Mouse (Mus musculus) neural tube, embryonic 15.5 days (tissue): Measurements from ENCODE around the gene Rhox10. TPM values are rescaled to one million over a fixed set of nuclear protein-coding genes. Genes with fewer than 3 reads are reported as not detected.
"Not testable (repeated sequence)": the region's sequence is repeated elsewhere in the genome, so short reads cannot be mapped to it uniquely, and the experiment has no call there.

ENCODE experiments used
- ATAC-seq: fragments of 200-750 bp; cut with Nextera tagmentation; 2 replicates; pipeline ENCODE4 v1.8.0; 2017; ENCODE audit warnings: mild to moderate bottlenecking, moderate TSS enrichment, moderate library complexity; ENCODE audit not compliant: low FRiP score
- H3K27ac ChIP-seq: fragments of 300-500 bp; sonication (generic); replicated peaks from 2 replicates; pipeline ENCODE4 v1.5.1; 2015; ENCODE audit warnings: mild to moderate bottlenecking, inconsistent platforms
- H3K27me3 ChIP-seq: fragments of 300-500 bp; sonication (generic); replicated peaks from 2 replicates; pipeline ENCODE4 v1.6.1; 2015; ENCODE audit warnings: inconsistent platforms
- H3K36me3 ChIP-seq: fragments of 300-500 bp; sonication (generic); 2 replicates; pipeline ENCODE4 v1.6.1; 2015; ENCODE audit warnings: inconsistent platforms
- H3K4me1 ChIP-seq: fragments of 300-500 bp; sonication (generic); 2 replicates; pipeline ENCODE4 v1.6.1; 2015; ENCODE audit warnings: inconsistent platforms
- H3K4me2 ChIP-seq: fragments of 300-500 bp; sonication (generic); 2 replicates; pipeline ENCODE4 v1.6.1; 2015; ENCODE audit warnings: inconsistent platforms, mild to moderate bottlenecking, moderate library complexity
- H3K4me3 ChIP-seq: fragments of 300-500 bp; sonication (generic); replicated peaks from 2 replicates; pipeline ENCODE4 v1.5.1; 2015; ENCODE audit warnings: mild to moderate bottlenecking, inconsistent platforms
- H3K9ac ChIP-seq: fragments of 300-500 bp; sonication (generic); replicated peaks from 2 replicates; pipeline ENCODE4 v1.6.1; 2015; ENCODE audit warnings: mild to moderate bottlenecking, inconsistent platforms
- H3K9me3 ChIP-seq: fragments of 300-500 bp; sonication (generic); replicated peaks from 2 replicates; pipeline ENCODE4 v1.6.1; 2016; ENCODE audit warnings: inconsistent platforms
- WGBS: fragments of 180-500 bp; shearing (Covaris S2); methylation state at CpG from one replicate; pipeline ENCODE4 v1.1.7; 2015; ENCODE audit warnings: mixed read lengths; 5-methylcytosine and 5-hydroxymethylcytosine counted together
- polyA plus RNA-seq: library from polyadenylated mRNA; unstranded; fragments of >200 nt; fragmentation: Nextera tagmentation; extraction: Ambion mirVana; gene quantifications from 2 replicates; pipeline ENCODE4 v1.2.1, GENCODE M21; 2015

The Rhox10 gene
- not detected in 2 replicates for polyA plus RNA-seq

DNA sequence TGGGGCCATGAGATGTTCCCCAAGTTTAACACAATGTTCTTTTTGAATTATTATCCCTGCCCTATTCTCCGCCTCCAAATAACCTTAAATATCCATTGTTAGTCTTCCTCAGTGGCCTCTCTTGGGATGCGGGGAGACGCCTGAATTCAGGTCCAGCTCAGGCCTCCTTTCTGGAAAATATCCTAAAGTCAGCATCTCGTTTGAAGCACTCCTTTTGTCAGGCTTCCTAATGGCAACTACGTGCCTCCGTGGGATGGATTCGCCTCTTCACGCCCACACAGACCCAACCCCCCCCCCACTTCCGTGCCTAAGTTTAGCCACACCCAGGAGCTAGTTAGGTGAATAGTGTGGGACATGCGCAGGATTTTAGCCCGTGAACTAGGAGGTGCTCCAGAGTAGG lies at the start of gene Rhox10:
Gene Rhox10, plus strand, starts transcription at position 301 of the 400 bp plus-strand sequence.
- Histone ChIP-seq H3K4me2 (no peak within 1 kb of the TSS), H3K9me3 (no peaks in the 10 kb centered on the region), H3K4me3 (no peak within 1 kb of the TSS), H3K27ac (no peak within 1 kb of the TSS), H3K27me3 (no peaks in the 10 kb centered on the region), H3K9ac (no peak within 1 kb of the TSS), H3K36me3 (no peaks in the 10 kb centered on the region), H3K4me1 (no peaks in the 10 kb centered on the region)
- 90% methylated on average over 11 of the region's 11 CpGs for WGBS
- ATAC-seq, result no peak

GRCm38 (mm10) chrX:38018597-38018996 lies 47.7 kb upstream of the Rhox10 start, which contains the start of gene Btg1-ps1:
Btg1-ps1 (minus strand) TSS chrX:38018815.
- not testable (repeated sequence) for H3K27ac ChIP-seq, ATAC-seq, H3K4me1 ChIP-seq, H3K27me3 ChIP-seq, H3K9me3 ChIP-seq, H3K4me2 ChIP-seq, H3K9ac ChIP-seq, H3K36me3 ChIP-seq, H3K4me3 ChIP-seq

- Histone ChIP-seq H3K36me3 (no peaks in the 10 kb centered on the region), H3K4me2 (no peak overlapping the region), H3K9ac (no peak overlapping the region), H3K27ac (no peak overlapping the region), H3K4me3 (no peak overlapping the region), H3K9me3 (no peaks in the 10 kb centered on the region), H3K27me3 (no peaks in the 10 kb centered on the region), H3K4me1 (no peaks in the 10 kb centered on the region)
- 70% methylated on average over 2 of the region's 2 CpGs for WGBS
- no peak for ATAC-seq
Measured at GRCm38 (mm10) chrX:38033841-38034240, 32.4 kb upstream of the Rhox10 start.

DNA sequence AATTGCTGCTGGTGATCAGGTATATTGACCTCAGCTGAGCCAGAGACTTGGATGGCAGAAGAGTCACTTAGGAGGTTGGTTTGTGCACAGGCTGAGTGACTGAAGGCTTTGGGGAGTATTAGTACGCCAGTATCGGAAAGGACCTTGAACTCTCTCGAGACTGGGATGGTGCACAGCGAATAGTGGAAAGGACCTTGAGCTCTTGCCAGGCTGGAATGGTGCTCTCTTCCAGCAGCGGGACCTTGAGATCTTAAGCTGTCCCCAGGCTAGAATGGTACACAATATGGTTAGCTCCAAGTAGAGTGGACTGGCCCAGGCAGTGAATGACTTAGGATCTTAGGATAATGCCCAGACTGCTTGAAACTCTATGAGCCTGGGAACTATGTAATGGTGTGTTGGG lies 26.6 kb upstream of the Rhox10 start:
- Histone ChIP-seq H3K4me3 (no peak overlapping the region), H3K36me3 (no peaks in the 10 kb centered on the region), H3K4me2 (no peak overlapping the region), H3K27me3 (no peaks in the 10 kb centered on the region), H3K27ac (no peak overlapping the region), H3K9ac (no peak overlapping the region), H3K4me1 (no peaks in the 10 kb centered on the region), H3K9me3 (no peaks in the 10 kb centered on the region)
- WGBS, result 93% methylated on average over 5 of the region's 5 CpGs
- no peak for ATAC-seq

DNA sequence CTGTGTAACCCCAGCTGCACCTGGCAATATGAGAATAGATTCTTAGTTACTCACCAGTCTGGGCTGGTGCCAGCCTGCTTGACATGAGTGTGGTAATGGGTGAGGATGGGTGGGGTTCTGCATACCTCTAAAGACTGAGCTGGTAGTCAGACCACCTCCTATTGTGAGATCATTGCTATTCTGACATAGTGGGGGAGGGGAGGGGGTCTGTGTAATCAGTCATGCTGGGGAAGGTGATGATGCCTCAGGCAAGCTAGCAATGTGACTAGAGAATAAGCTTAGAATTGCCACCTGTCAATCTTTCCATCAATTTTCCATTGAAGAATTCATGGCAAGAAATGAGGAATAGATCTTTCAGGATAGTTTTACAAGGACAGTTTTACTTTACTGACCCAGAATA lies 23.3 kb upstream of the Rhox10 start, which contains the start of gene Btg1-ps2:
Gene Btg1-ps2, minus strand, starts transcription at position 101 of the 400 bp plus-strand sequence.
- H3K4me2 ChIP-seq, ATAC-seq, H3K9me3 ChIP-seq: not testable (repeated sequence)

DNA sequence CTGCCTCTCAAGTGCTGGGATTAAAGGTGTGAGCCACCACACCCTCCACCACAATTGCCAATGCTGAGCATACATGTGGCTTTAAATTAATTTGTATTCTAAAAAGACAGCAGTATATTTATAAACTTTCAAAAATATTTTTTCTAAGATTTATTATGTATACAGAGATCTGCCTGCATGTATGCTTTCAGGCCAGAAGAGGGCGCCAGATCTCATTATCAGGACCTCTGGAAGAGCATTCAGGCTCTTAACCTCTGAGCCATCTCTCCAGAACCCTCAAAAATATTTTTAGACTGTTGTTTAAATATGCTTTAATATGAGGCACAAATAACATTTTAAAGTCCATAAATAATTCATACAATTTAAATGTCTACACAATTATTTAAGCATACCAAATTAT lies 4.7 kb upstream of the Rhox10 start:
- WGBS, result 4% methylated on average over 1 of the region's 1 CpGs

More for the DNA sequence above, 23.3 kb upstream of the Rhox10 start, which contains the start of gene Btg1-ps2:
- H3K27me3 ChIP-seq, H3K4me1 ChIP-seq, H3K36me3 ChIP-seq, H3K9ac ChIP-seq, H3K27ac ChIP-seq, H3K4me3 ChIP-seq: not testable (repeated sequence)

GRCm38 (mm10) chrX:38084226-38084625 lies 18.0 kb downstream of the Rhox10 start:
- no peak for ATAC-seq
- Histone ChIP-seq H3K9ac (no peak overlapping the region), H3K9me3 (no peaks in the 10 kb centered on the region), H3K27ac (no peak overlapping the region), H3K4me2 (no peak overlapping the region), H3K36me3 (no peaks in the 10 kb centered on the region), H3K4me1 (no peaks in the 10 kb centered on the region), H3K4me3 (no peak overlapping the region), H3K27me3 (no peaks in the 10 kb centered on the region)
- WGBS, result 24% methylated on average over 12 of the region's 12 CpGs

More for the DNA sequence above, 4.7 kb upstream of the Rhox10 start:
- Histone ChIP-seq H3K4me1 (no peaks in the 10 kb centered on the region), H3K4me3 (no peak overlapping the region), H3K27me3 (no peaks in the 10 kb centered on the region), H3K4me2 (no peak overlapping the region), H3K36me3 (no peaks in the 10 kb centered on the region), H3K9me3 (no peaks in the 10 kb centered on the region), H3K9ac (no peak overlapping the region), H3K27ac (no peak overlapping the region)
- ATAC-seq, result no peak

- 88% methylated on average over 9 of the region's 9 CpGs for WGBS
Measured at GRCm38 (mm10) chrX:38085041-38085440, 18.8 kb downstream of the Rhox10 start, which contains the start of gene Rhox11. Rhox11 (minus strand) TSS chrX:38085141.

GRCm38 (mm10) chrX:38110807-38111206 lies 44.5 kb downstream of the Rhox10 start, which contains the start of gene Rhox12:
Rhox12 (minus strand) TSS chrX:38110907.
- no peaks in the 10 kb centered on the region for H3K27me3 ChIP-seq
- 77% methylated on average over 4 of the region's 4 CpGs for WGBS

More at GRCm38 (mm10) chrX:38085041-38085440, 18.8 kb downstream of the Rhox10 start, which contains the start of gene Rhox11:
- Histone ChIP-seq H3K9me3 (no peaks in the 10 kb centered on the region), H3K27ac (no peak within 1 kb of the TSS), H3K9ac (no peak within 1 kb of the TSS), H3K27me3 (no peaks in the 10 kb centered on the region), H3K4me2 (no peak within 1 kb of the TSS), H3K4me1 (no peaks in the 10 kb centered on the region), H3K4me3 (no peak within 1 kb of the TSS), H3K36me3 (no peaks in the 10 kb centered on the region)
- ATAC-seq, result no peak

DNA sequence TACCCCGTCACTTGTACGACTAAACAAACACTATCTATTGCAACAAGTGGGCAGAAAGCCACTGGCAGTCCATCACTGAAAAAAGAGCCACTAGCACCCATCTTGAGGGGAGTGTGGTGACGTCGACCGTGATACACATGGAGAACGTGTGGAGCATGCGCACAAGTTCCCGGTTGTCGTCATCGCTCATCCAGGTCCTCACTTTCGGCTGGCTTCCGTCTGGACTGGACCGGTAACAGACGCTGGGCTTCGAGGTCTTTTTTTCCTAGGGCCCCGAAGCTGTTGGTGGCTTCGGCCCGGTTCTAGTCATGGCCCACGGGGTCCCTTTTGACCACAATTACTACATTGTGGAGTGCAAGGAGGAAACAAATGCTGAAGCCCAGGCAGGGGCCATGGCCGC lies 54.7 kb downstream of the Rhox10 start, which contains the start of gene Rhox13:
Gene Rhox13, plus strand, starts transcription at position 238 of the 400 bp plus-strand sequence.
- Histone ChIP-seq H3K9me3 (no peaks in the 10 kb centered on the region), H3K9ac (no peak within 1 kb of the TSS), H3K4me1 (no peaks in the 10 kb centered on the region), H3K27me3 (no peaks in the 10 kb centered on the region), H3K36me3 (no peaks in the 10 kb centered on the region), H3K4me3 (no peak within 1 kb of the TSS), H3K4me2 (no peak within 1 kb of the TSS), H3K27ac (no peak within 1 kb of the TSS)
- WGBS, result 98% methylated on average over 20 of the region's 20 CpGs
- ATAC-seq, result no peak

More at GRCm38 (mm10) chrX:38110807-38111206, 44.5 kb downstream of the Rhox10 start, which contains the start of gene Rhox12:
- no peak within 1 kb of the TSS for H3K27ac ChIP-seq
- H3K4me3 ChIP-seq, result no peak within 1 kb of the TSS
- no peaks in the 10 kb centered on the region for H3K4me1 ChIP-seq
- no peak for ATAC-seq
- no peaks in the 10 kb centered on the region for H3K36me3 ChIP-seq
- no peaks in the 10 kb centered on the region for H3K9me3 ChIP-seq
- no peak within 1 kb of the TSS for H3K9ac ChIP-seq
- H3K4me2 ChIP-seq, result no peak within 1 kb of the TSS
